Mouse (Mus musculus) left cerebral cortex, adult 2 months (tissue): ENCODE data around the gene Acoxl. TPM values are rescaled to one million over a fixed set of nuclear protein-coding genes. Genes with fewer than 3 reads are reported as not detected.

ENCODE experiments used
- DNase-seq, 2 experiments: peaks; one replicate each; pipeline ENCODE4 v3.0.0; 2021 to 2022; ENCODE audit warnings: low spot score in 2 of 2, mixed read lengths in 1 of 2; ENCODE audit errors: extremely low spot score in 1 of 2
- H3K27ac ChIP-seq: fragments of 200-600 bp; 2 replicates; pipeline ENCODE4 v1.8.1; 2022
- H3K4me3 ChIP-seq: fragments of 200-600 bp; 2 replicates; pipeline ENCODE4 v1.8.1; 2022
- CTCF ChIP-seq: fragments of 200-600 bp; IDR thresholded peaks from 2 replicates; pipeline ENCODE4 v1.8.1; 2022; ENCODE audit warnings: antibody characterized with exemption, mild to moderate bottlenecking, moderate library complexity
- intact Hi-C: fragments of 180-260 bp; cut with DNase I; formaldehyde crosslinking; loops from one replicate; pipeline ENCODE4 v1.15.1; 2025
- total RNA-seq, 2 experiments: library from RNA; stranded (reverse); gene quantifications; 2 replicates each; pipeline ENCODE4 v1.2.3; 2021

Gene Acoxl
- total RNA-seq, 2 experiments from 2014 or later: not detected

DNA sequence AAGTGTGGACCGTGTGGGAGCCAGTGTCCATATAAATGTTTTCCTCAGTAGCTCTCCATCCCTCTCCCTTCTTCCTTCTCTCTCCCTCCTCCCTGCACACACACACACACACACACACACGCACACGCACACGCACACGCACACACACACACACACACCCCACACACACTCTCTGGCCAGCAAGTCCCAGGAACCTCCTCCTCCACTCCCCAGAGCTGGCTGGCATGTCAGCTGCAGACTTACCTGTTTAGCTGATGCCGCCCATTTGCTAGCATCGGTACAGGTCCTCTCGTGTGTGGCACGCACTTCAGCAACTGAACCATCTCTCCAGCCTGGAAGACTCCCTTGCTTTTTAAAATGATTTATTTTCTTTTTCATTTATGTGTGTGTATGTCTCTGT, 280.3 kb downstream of the Acoxl start:
- intact Hi-C loops: no loop called here
- H3K27ac ChIP-seq: no peak overlapping the region
- H3K4me3 ChIP-seq: no peak overlapping the region
- no peak for DNase-seq
- TF ChIP-seq CTCF: no peak

DNA sequence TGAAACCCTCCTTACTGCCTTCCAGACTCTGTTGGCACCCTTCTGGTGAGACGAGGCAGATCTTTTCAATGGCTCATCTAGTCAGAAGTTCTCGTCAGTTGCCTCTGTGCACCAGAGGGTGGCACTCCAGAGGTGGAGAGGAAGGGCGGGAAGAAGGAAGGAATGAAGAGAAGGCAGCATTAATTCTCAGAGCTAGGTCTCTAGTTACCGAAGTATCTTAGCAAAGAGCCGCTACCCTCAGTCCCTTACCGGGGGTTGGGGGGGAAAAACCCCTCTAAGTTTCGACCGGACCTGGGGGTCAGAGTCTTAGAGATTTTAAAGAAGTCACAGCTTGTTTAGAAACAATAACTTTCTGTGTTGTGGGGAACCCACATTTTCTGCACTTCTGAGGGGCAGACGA, 283.8 kb downstream of the Acoxl start:
- peak; percentile 89 for TF ChIP-seq CTCF
- intact Hi-C loops: loop anchor here (1.0 to 10.0 kb wide), 4 partner anchors 182 to 451 kb away; no protein-coding TSS in a partner anchor
- H3K4me3 ChIP-seq: no peak overlapping the region
- no peak overlapping the region for H3K27ac ChIP-seq
- peak; percentile 57 to 64 for DNase-seq

DNA sequence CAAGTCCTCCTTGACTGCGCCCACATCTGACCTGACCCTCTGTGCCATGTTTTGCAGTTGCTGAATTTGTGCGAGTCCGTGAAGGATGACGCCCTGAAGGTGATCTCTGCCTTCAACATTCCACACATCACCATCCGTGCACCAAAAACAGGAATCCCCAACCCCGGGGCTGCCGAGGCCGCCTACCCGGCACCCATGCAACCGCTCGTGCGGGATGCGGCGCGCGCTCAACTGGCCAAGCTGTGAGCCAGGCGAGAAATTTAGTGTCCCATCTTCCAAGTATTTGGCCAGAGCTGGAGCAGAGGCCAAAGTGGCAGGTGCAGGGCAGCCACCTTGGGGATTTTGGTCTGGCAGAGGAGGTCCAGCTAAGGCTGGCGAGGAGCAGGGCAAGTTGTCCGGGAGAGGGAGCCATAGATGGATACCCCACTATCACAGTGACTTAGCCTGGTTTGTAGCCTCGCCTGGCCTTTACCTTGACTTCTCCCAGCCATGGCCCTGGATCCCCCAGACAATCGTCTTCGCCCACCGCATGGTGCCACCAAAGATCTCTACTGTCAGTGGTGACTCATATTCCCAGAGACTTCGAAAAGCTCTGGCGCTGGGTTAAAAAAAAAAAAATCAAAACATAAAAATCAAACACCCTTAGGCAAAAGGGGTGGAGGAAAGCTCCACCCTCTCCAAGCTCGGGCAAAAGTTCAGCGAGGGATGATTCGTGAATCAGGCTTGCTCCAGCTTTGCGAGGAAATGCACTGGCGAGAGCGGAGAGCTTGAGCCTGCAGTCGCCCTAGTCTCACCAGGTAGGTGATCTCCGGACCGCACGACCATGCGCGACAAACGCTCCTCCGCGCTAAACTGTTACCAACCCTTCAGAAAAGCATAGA, 284.5 kb downstream of the Acoxl start:
- intact Hi-C loops: loop anchor here (1.0 to 10.0 kb wide), 4 partner anchors 182 to 450 kb away; no protein-coding TSS in a partner anchor
- H3K27ac ChIP-seq: no peak overlapping the region
- TF ChIP-seq CTCF: peak; percentile 21; the same call in 1 of the 2 replicates
- no peak for DNase-seq
- peak overlapping the region; percentile 28 for H3K4me3 ChIP-seq

DNA sequence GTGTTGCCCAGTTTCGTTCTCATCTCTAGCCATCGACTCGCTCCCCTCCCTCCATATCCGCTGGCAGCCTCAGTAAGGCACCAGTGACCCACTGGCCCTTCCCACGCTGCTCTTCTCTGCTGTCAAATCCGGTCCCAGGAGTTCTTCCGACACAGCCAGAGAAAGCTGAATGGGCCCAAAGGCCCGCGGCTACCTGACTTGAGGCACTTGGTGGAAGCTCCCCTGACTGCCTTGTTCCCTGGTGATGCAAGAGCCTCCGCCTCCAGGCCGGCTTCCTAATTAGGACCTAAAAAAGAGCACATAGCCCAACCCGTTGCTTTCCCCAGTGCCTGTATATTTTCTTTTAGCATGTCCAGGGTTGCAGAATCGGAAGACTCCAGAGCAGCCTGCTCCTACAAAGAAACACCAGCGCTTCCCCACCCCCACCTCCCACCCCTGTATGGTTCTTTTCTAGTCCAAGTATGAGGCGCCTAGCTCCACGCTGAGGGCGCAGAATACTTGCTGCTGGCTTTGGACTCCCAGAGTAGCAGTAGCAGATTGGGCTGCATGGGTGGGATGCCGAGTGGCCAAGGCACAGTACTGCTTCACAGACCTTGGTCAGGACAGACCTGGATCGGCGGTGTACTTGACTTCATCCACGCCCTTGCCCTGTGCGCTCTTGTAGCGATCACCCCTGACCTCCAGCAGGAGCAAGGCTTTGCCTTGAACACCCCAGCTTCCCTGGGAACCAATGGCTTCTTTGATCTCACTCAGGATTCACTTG, 285.4 kb downstream of the Acoxl start:
- Histone ChIP-seq H3K4me3 (peak overlapping the region; percentile 28), H3K27ac (no peak overlapping the region)
- intact Hi-C loops: loop anchor here (2.0 to 10.0 kb wide), 2 partner anchors 181 to 235 kb away; no protein-coding TSS in a partner anchor
- peak in 1 of 2 experiments; percentile 27 for DNase-seq
- TF ChIP-seq CTCF: no peak

DNA sequence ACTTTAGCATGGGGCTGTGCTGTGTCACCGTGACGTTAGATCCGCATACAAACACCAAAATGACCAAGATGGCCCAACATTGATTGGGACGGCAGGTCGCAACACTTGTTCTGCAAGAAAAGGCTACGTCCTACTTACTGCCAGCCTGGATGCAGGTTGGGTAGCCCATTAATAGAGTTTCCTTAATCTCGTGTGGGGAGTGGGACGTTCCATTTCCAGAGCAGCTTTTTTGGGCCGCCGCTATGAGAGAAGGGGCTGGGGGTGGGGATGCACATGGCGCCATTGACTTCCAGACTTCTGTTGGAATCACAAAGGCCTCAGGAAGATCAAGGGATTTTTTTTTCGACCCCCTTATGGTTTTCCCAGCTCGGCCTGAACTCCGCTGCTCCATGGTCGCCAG, 286.0 kb downstream of the Acoxl start:
- intact Hi-C loops: loop anchor here (10.0 kb wide), 1 partner anchor 180 kb away; no protein-coding TSS in a partner anchor
- Histone ChIP-seq H3K27ac (no peak overlapping the region), H3K4me3 (peak overlapping the region; percentile 63)
- no peak for TF ChIP-seq CTCF
- DNase-seq: no peak

DNA sequence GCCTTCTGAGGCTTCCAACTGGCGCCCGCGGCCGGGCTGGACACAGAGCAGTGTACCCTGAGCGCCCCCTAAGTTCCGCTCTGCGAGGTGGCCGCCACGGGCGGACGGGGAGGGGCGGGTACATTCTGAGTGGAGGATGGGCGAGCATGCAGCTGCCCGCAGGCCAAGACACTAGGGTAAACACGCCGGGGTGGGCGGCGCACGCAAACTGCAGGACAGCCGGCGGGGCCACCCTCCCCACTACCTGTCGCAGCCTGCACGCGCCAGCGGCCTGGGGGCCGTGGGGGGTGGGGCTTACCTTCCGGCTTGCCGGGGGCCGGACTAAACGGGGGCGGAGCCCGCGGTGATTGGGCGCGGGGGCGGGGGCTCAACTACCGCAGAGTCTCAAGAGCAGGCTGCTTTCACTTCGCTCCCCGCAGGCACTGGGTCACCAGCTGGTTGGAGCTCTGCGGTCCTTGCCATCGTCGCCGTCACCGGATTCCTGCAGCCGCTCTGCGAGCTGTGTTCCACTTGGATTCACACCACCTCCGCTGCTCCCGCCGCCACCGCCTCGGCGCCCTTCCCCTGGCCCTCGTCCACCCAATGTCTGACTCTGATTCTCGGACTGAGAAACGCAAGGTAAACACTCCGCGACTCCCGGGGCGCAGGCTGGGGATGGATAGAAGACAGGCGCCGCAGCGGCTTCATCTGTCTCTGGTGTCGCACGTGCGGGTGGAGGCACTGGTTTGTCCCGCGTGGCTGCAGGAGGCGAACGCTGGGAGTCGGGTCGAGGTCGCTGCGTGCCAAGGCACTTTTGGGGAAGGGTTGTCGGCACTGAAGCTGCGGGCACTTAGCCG, 287.2 kb downstream of the Acoxl start, which contains the start of gene Bcl2l11:
Bcl2l11 (plus strand) TSS at position 404 of the 836 bp plus-strand sequence.
- TF ChIP-seq CTCF: peak; percentile 54
- peak within 1 kb of the TSS; percentile 63 for H3K4me3 ChIP-seq
- DNase-seq: peak; percentile 82 to 88
- intact Hi-C loops: loop anchor here (10.0 kb wide), 1 partner anchor 179 kb away; no protein-coding TSS in a partner anchor
- peak within 1 kb of the TSS; percentile 66; the same call in 1 of the 2 replicates for H3K27ac ChIP-seq

DNA sequence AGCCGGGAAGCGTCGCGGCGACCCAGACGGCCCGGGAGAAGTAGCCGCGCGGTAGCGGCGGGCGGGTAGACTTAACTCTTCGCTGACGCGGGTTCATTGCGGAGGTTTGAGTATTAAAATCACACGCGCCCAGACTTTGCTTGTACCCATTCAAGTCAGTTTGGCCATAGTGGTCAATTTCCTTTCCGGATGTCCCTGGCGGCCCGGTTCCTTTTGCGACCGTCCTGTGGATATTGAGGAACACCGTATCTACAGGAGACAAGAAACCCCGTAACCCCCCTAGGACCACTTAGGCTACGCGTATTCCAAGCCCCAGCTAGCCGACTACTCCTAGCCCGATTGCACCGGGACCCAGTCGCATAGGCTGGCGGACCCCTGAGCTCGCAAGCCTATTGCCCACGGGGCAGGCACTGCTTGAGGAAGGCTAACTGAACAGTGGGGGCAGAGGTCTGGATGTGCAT, 287.9 kb downstream of the Acoxl start:
- no peak for DNase-seq
- intact Hi-C loops: loop anchor here (10.0 kb wide), 1 partner anchor 178 kb away; no protein-coding TSS in a partner anchor
- no peak for TF ChIP-seq CTCF
- Histone ChIP-seq H3K4me3 (peak overlapping the region; percentile 63), H3K27ac (peak overlapping the region; percentile 66; the same call in 1 of the 2 replicates)

DNA sequence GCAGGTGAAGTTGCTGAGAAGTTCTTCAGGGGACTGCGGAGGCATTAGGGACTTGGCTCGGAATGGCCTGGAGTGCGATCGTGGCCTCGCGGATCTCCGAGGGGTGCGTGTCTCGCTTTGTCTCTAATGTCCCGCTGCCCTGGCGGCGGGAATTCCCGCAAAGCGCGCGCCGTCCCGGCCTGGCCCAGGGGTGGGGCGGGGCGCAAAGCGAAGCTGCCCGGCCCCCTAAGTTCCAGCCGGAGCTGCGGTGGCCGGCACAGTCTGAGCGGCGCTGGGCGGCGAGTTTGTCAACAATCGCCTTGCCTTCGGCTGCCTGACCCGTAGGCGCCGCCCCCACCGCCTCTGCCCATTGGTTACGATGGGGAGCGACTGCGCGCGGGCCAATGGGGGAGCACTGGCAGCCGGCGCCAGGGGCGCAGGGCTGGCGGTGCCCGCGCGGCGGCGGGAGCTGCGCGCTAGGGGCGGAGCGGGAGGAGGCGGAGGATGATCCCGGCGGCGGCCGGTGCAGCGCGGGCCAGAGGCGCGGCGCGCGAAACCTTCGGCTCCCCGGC, 288.5 kb downstream of the Acoxl start:
- Histone ChIP-seq H3K4me3 (peak overlapping the region; percentile 63), H3K27ac (peak overlapping the region; percentile 66)
- peak; percentile 84 to 88 for DNase-seq
- peak; percentile 31 for TF ChIP-seq CTCF
- intact Hi-C loops: loop anchor here (10.0 kb wide), 1 partner anchor 178 kb away; no protein-coding TSS in a partner anchor

DNA sequence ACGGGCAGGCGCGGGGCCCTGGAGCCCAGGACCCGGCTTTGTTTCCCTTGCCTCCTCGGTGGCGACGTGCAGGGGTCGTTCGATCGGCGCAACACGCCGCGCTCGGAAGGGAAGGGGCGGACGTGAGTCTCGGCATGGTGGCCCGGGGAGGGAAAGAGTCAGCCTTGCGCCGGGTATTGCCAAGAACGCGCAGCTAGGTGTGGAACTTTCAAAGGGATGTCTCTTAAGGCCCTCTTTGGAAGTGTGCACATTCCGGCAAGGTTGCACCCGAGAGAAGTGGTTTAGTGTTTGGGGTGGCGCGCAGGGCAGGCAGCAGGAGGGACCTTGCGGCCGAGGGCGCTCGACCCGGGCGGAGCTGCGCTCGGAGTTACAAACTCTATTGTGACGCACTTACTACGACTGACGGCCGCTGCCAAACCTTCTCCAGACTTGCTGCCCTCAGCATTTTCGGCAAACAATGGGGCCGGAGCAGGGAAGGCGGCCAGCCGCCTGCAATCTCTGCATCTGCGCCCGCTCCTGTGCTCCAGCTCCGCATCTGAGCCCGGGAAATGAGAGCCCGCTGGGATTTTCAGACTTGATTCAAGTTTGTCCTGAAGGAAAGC, 289.1 kb downstream of the Acoxl start:
- H3K27ac ChIP-seq: peak overlapping the region; percentile 66
- intact Hi-C loops: loop anchor here (10.0 kb wide), 1 partner anchor 177 kb away; no protein-coding TSS in a partner anchor
- peak overlapping the region; percentile 63 for H3K4me3 ChIP-seq
- peak; percentile 29 to 57 for DNase-seq
- TF ChIP-seq CTCF: no peak

DNA sequence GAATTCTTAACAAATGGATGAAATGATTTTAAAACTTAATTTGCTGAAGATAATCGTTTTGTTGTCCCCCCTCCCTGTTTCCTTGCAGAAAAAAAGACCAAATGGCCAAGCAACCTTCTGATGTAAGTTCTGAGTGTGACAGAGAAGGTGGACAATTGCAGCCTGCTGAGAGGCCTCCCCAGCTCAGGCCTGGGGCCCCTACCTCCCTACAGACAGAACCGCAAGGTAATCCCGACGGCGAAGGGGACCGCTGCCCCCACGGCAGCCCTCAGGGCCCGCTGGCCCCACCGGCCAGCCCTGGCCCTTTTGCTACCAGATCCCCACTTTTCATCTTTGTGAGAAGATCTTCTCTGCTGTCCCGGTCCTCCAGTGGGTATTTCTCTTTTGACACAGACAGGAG, 289.9 kb downstream of the Acoxl start:
- intact Hi-C loops: loop anchor here (10.0 kb wide), 1 partner anchor 176 kb away; no protein-coding TSS in a partner anchor
- Histone ChIP-seq H3K4me3 (peak overlapping the region; percentile 63; the same call in 1 of the 2 replicates), H3K27ac (no peak overlapping the region)
- no peak for DNase-seq
- no peak for TF ChIP-seq CTCF
